Mouse (Mus musculus) lung, embryonic 16.5 days (tissue): Measurements from ENCODE around the gene Gm4491. TPM values are rescaled to one million over a fixed set of nuclear protein-coding genes. Genes with fewer than 3 reads are reported as not detected.

Source experiments
- polyA plus RNA-seq: library from polyadenylated mRNA; unstranded; fragments of >200 nt; fragmentation: Nextera tagmentation; extraction: Ambion mirVana; gene quantifications from 2 replicates; pipeline ENCODE4 v1.2.1, GENCODE M21; 2015

The Gm4491 gene
- polyA plus RNA-seq, 1 experiment from 2014 or later = not detected

Other genes with a start within 250 kb of the Gm4491 start
- gene Zmym2, start 229.2 kb downstream of the Gm4491 start, polyA plus RNA-seq = 43.0 and 48.5 TPM in 2 replicates
- 6.0 and 7.5 TPM in 2 replicates for gene Gja3, start 57.8 kb downstream of the Gm4491 start, polyA plus RNA-seq
- 1.3 and 1.8 TPM in 2 replicates for gene Gjb2, start 11.2 kb downstream of the Gm4491 start, polyA plus RNA-seq
- 0.16 and 0.39 TPM in 2 replicates for gene Gjb6, start 17.7 kb upstream of the Gm4491 start, polyA plus RNA-seq